Comparison of ENCODE assay signal across 8 mouse cellular contexts in genomic region chr7:63937236-63938065, GRCm38 (mm10). TPM values are rescaled to one million over a fixed set of nuclear protein-coding genes. Genes with fewer than 3 reads are reported as not detected.
DNase-seq lines count a peak whose midpoint lies in the region; ATAC-seq and TF ChIP-seq lines count a peak whose summit lies in the region.

No protein-coding gene starts in this region.

- H3K4me1 ChIP-seq in liver, embryonic 14.5 days (replicated peaks; ENCODE audit: control insufficient read depth in 2 of 2, insufficient read depth in 2 of 2, low read length in 1 of 2) = peaks cover 53 to 58% of the 10 kb centered on the region in 2 experiments
- H3K4me1 ChIP-seq in stomach, postnatal 0 days (replicated peaks; ENCODE audit: control insufficient read depth, insufficient read depth) = 0 out of 2 replicates have a peak, but pooled peaks cover 2% of the 10 kb centered on the region

- WGBS in liver, embryonic 14.5 days (ENCODE audit: insufficient replicate concordance) = under 1% methylated on average over 60 of the region's 88 CpGs
- under 1% methylated on average over 66 of the region's 88 CpGs for WGBS in stomach, postnatal 0 days

- H3K4me3 ChIP-seq in liver, embryonic 14.5 days (ENCODE audit: insufficient read depth in 1 of 2, low read depth in 2 of 2, low read length in 2 of 2) = peak overlapping the region; percentile 75 to 89
- peak overlapping the region; percentile 86 for H3K4me3 ChIP-seq in stomach, postnatal 0 days (ENCODE audit: low read depth, low read length)

- peak overlapping the region; percentile 91 for H3K27ac ChIP-seq in liver, embryonic 14.5 days
- peak overlapping the region; percentile 98 for H3K27ac ChIP-seq in stomach, postnatal 0 days (replicated peaks)

- no peaks in the 10 kb centered on the region for H3K27me3 ChIP-seq in liver, embryonic 14.5 days (ENCODE audit: control insufficient read depth, insufficient read depth, low read length)
- H3K27me3 ChIP-seq in stomach, postnatal 0 days (ENCODE audit: control insufficient read depth, insufficient read depth, low read length) = no peaks in the 10 kb centered on the region

- H3K9ac ChIP-seq in liver, embryonic 14.5 days (replicated peaks) = peak overlapping the region; percentile 72
- peak overlapping the region; percentile 92 for H3K9ac ChIP-seq in stomach, postnatal 0 days (ENCODE audit: low read length)

- H3K36me3 ChIP-seq in liver, embryonic 14.5 days (replicated peaks; ENCODE audit: control insufficient read depth, insufficient read depth, low read depth) = no peaks in the 10 kb centered on the region
- H3K36me3 ChIP-seq in stomach, postnatal 0 days (ENCODE audit: control insufficient read depth, insufficient read depth, low read length) = no peaks in the 10 kb centered on the region

- peak; percentile 1; the same call in 1 of the 2 replicates for TF ChIP-seq CTCF in liver, embryonic 14.5 days (IDR thresholded peaks at IDR 0.05; ENCODE audit: low read depth)
- peak; percentile 36 for TF ChIP-seq CTCF in stomach, postnatal 0 days (IDR thresholded peaks at IDR 0.05; ENCODE audit: low read depth)

- ATAC-seq in liver, embryonic 14.5 days (ENCODE audit: insufficient read depth) = peak; percentile 11
- ATAC-seq in stomach, postnatal 0 days (ENCODE audit: low FRiP score, low TSS enrichment) = peak; percentile 77

- H3K4me2 ChIP-seq in liver, embryonic 14.5 days (ENCODE audit: low read depth) = peak overlapping the region; percentile 97
- H3K4me2 ChIP-seq in stomach, postnatal 0 days (replicated peaks; ENCODE audit: low read depth) = peak overlapping the region; percentile 76

- peak; percentile 74 for DNase-seq in right cerebral cortex, adult 18-20 months
- DNase-seq in right cerebral cortex, adult 2 months (ENCODE audit: low spot score in 2 of 2) = no peak
- DNase-seq in embryo, embryonic 11 days = peak; percentile 89
- peak; percentile 89 to 95 for DNase-seq in heart, adult 18-20 months
- DNase-seq in kidney, adult 18-20 months = peak; percentile 93
- peak; percentile 66 to 74 (median 71) for DNase-seq in liver, embryonic 14.5 days (ENCODE audit: low read depth in 3 of 3, low spot score in 3 of 3)
- peak; percentile 92 to 93 for DNase-seq in natural killer cell, adult 2 months (ENCODE audit: low spot score in 2 of 2)
- peak; percentile 96 for DNase-seq in stomach, postnatal 0 days (ENCODE audit: low spot score)

- no peak for TF ChIP-seq EP300 in liver, embryonic 14.5 days (IDR thresholded peaks at IDR 0.05; ENCODE audit: low read depth)
- peak; percentile 6 for TF ChIP-seq EP300 in stomach, postnatal 0 days (optimal IDR thresholded peaks at IDR 0.05)

- no peaks in the 10 kb centered on the region for H3K9me3 ChIP-seq in liver, embryonic 14.5 days (ENCODE audit: control insufficient read depth, low read length)
- no peaks in the 10 kb centered on the region for H3K9me3 ChIP-seq in stomach, postnatal 0 days (ENCODE audit: control insufficient read depth, low read length)

RNA-seq across cellular contexts. Expression of gene Klf13, which starts 1.3 kb away (rescaled TPM):
- total RNA-seq in heart, adult 18-20 months (2021) = 10 to 100 TPM; 42.9 to 59.3 TPM
- polyA plus RNA-seq in liver, embryonic 14.5 days (2012; rRNA removed) = 3.2 and 3.4 TPM in 2 replicates
- 12.8 and 15.8 TPM in 2 replicates for polyA plus RNA-seq in liver, embryonic 14.5 days (2014; fragmentation: Nextera tagmentation; extraction: Ambion mirVana)
- 25.0 and 26.9 TPM in 2 replicates for polyA plus RNA-seq in stomach, postnatal 0 days (2015; fragmentation: Nextera tagmentation; extraction: Ambion mirVana)

RNA-seq across cellular contexts. Expression of gene E030018B13Rik, which starts 20.8 kb away (rescaled TPM):
- not detected for total RNA-seq in heart, adult 18-20 months (2021)
- not detected in 2 replicates for polyA plus RNA-seq in liver, embryonic 14.5 days (2012; rRNA removed)
- polyA plus RNA-seq in liver, embryonic 14.5 days (2014; fragmentation: Nextera tagmentation; extraction: Ambion mirVana) = not detected in 2 replicates
- not detected in 2 replicates for polyA plus RNA-seq in stomach, postnatal 0 days (2015; fragmentation: Nextera tagmentation; extraction: Ambion mirVana)

Comparison
In these comparisons a context has a peak if more than half of its experiments do, and no peak if none do; other contexts are left out.
1. DNase-seq: peak in right cerebral cortex, adult 18-20 months (single experiment), embryo, embryonic 11 days (single experiment), heart, adult 18-20 months (2 of 2), kidney, adult 18-20 months (single experiment), liver, embryonic 14.5 days (3 of 3), natural killer cell, adult 2 months (2 of 2) and stomach, postnatal 0 days (single experiment); none in right cerebral cortex, adult 2 months (0 of 2).